Mouse (Mus musculus) heart, postnatal 14 days (tissue): ENCODE measurements around the gene Pqlc2. TPM values are rescaled to one million over a fixed set of nuclear protein-coding genes. Genes with fewer than 3 reads are reported as not detected.

Experiments used
- DNase-seq, 2 experiments: peaks; one replicate each; pipeline ENCODE4 v3.0.0; 2021 to 2022
- intact Hi-C: fragments of 180-260 bp; cut with DNase I; formaldehyde crosslinking; loops from one replicate; pipeline ENCODE4 v1.15.1; 2025
- total RNA-seq, 2 experiments: library from RNA; stranded (reverse); gene quantifications; 2 replicates each; pipeline ENCODE4 v1.2.3; 2021

Pqlc2 gene
- total RNA-seq, 2 experiments from 2014 or later: 7.1 to 8.4 TPM

- no peak for DNase-seq
- intact Hi-C loops: no loop called here
Observed at GRCm38 (mm10) chr4:139268242-139268641, 42.3 kb downstream of the Pqlc2 start.

DNA sequence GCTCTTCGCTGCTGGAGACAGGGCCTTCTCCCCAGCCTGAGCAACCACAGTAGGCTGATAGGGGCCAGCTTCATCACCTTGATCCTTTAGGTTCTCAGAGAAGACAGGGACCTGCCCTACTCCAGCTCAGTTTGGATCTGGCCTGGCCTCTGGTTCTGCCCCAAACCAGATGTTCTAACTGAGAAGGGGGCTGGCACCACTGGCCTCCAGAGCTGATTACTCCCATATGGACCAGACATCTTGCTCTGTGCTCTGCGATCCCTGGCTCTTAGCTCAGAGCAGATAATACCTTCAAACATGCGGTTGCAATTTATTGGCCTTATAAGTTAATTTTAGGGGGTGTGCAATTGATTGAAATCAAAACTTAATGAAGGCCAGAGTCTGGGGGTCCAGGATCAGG, 43.2 kb downstream of the Pqlc2 start:
- intact Hi-C loops: no loop called here
- no peak for DNase-seq

GRCm38 (mm10) chr4:139266500-139266865, 44.0 kb downstream of the Pqlc2 start:
- DNase-seq: no peak
- intact Hi-C loops: no loop called here

GRCm38 (mm10) chr4:139265783-139266499, 44.6 kb downstream of the Pqlc2 start:
- intact Hi-C loops: no loop called here
- no peak for DNase-seq

DNA sequence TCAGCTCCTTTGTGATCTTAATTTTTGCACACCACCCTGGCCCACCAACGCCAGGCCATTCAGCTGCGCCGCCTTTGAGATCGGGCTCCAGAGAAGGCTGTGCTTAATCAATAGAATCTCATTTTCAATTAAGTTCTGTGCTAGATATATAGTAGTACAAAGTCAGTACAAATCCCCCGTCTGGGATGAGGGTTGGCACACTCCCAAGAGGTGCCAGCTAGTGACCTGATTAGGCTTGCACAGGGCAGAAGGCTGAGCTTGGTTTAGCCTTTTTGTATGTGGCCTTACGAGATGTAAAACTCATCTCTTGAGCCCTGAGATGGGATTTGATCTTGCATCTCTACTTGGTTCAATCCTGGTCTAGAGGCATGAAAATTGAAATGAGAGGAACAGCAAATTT, 47.5 kb downstream of the Pqlc2 start:
- intact Hi-C loops: no loop called here
- DNase-seq: no peak

- intact Hi-C loops: no loop called here
- DNase-seq: no peak
Observed at GRCm38 (mm10) chr4:139259302-139259871, 51.1 kb downstream of the Pqlc2 start.

GRCm38 (mm10) chr4:139258621-139259301, 51.7 kb downstream of the Pqlc2 start:
- intact Hi-C loops: no loop called here
- DNase-seq: no peak

- DNase-seq: no peak
- intact Hi-C loops: no loop called here
Observed at GRCm38 (mm10) chr4:139256708-139257107, 53.8 kb downstream of the Pqlc2 start.

GRCm38 (mm10) chr4:139256146-139256545, 54.4 kb downstream of the Pqlc2 start:
- intact Hi-C loops: no loop called here
- DNase-seq: no peak

DNA sequence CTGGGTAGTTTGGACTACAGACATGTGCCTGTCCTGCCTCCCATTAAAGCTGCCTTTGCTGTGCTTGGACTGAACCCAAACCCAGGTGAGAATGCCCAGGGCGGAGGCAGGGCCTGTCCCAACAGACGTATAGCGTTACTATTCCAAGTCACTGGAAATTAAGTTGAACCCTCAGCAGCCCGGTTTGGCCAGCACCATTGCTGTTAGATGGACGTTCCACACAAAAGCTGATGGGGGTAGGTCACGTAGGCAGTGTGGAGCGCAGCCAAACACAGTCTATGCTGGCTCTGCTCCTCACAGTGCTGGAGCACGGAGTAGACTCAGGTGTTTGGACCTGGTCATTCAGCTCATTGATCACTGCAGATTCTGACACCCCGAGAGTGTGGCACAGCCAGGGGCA, 57.3 kb downstream of the Pqlc2 start:
- peak in 1 of 2 experiments; percentile 31 for DNase-seq
- intact Hi-C loops: loop anchor here (5.0 kb wide), 1 partner anchor 46 kb away; no protein-coding TSS in a partner anchor

DNA sequence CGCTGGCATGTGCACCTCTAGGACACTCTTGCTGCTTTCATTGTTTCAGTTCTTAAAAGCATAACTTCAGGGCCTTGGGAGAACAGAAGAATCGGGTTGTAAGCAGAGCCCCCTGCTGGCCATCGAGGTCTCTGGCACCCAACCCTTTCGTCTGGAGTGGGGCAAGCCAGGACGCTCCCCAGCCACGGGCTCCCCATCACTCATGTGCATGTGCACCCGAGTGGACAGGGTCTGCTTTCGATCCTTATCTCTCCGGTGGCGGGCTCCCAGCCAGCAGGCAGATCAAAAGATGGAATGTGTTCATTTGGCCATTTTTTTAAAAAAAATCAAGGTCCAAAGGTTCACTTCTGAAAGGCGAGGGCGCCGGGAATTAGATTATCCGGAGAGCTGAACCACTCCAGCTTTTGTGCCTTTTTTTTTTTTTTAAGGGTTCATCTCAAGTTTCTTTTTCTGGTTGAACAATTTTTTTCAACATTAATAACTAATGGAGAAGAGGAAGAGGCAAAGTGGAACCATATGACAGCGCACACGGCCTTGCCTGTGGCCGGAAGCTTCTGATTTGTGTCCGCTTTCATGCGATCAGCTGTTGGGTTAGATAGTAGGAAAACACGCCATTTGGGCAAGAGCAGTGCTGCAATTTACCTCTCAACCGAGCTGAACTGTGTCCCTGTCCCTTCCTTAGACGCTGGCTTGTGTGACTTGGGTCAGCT, 58.3 kb downstream of the Pqlc2 start:
- intact Hi-C loops: loop anchor here (1.0 to 5.0 kb wide), 2 partner anchors 45 to 166 kb away; no protein-coding TSS in a partner anchor
- peak; percentile 83 to 86 for DNase-seq

- intact Hi-C loops: loop anchor here (5.0 kb wide), 1 partner anchor 44 kb away; no protein-coding TSS in a partner anchor
- no peak for DNase-seq
Observed at GRCm38 (mm10) chr4:139250886-139251285, 59.6 kb downstream of the Pqlc2 start.

DNA sequence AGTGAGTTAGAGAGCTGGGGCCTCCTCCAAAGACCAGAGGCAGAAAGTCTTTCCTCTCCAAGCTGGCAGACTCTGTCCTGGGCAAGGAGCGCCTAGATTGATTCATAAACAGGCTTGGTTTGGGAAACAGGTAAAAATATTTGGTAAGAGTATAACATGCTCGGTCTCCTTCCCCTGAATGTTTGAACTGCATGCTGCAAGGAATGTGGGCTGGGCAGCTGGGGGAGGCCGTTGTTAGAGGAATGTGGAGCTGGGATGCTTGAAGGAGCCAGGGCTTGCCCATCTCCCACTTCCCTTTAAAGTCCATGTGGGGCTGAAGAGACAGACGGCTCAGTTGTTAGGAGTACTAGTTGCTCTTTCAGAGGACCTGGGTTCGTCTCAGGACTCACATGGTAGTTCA, 60.5 kb downstream of the Pqlc2 start:
- intact Hi-C loops: loop anchor here (5.0 kb wide), 1 partner anchor 43 kb away; no protein-coding TSS in a partner anchor
- DNase-seq: no peak

DNA sequence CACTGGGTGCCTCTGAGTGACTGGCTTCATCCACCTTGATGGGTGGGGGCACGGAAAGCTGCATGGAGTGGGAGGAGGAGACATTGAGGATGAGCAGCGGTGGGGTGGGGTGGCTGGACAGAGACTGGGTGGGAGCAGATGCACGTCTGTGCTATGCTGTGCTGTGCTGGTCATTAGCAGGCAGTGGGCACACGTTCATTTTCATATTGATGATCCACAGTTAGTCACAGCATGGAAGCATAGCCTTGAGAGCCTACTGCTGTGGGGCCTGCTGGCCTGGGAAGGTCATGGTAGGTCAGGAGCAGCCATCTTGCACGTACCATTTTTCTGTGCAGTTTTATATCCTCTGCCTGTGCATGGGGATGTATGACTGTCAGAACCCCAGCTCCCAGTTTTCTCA, 61.8 kb downstream of the Pqlc2 start:
- DNase-seq: no peak
- intact Hi-C loops: loop anchor here (5.0 kb wide), 1 partner anchor 116 kb away; the partner anchor contains the start of gene Minos1

- intact Hi-C loops: loop anchor here (5.0 kb wide), 1 partner anchor 116 kb away; the partner anchor contains the start of gene Minos1
- DNase-seq: no peak
Observed at GRCm38 (mm10) chr4:139247966-139248365, 62.5 kb downstream of the Pqlc2 start.

GRCm38 (mm10) chr4:139246130-139246877, 64.2 kb downstream of the Pqlc2 start:
- intact Hi-C loops: loop anchor here (5.0 kb wide), 1 partner anchor 114 kb away; the partner anchor contains the start of gene Minos1
- DNase-seq: no peak

DNA sequence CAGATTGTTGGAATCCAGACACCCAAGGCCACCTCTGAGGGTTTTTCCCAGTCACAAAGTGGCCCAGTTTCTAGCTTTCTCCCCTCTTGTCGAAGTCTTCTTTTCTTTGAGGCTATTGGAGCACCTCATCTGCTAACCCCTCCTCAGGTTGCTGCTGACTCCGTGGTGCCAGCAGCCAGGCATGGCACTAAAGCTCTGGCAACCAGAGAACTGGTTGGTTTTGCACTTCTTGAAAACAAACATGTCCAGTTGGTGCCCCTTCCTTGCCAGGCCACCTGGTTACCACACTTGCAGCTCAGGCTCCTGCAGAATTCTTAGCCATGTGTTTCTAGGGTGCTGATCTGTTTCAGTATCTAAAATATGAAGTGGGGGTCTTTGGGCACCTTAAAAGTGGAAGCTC, 65.0 kb downstream of the Pqlc2 start:
- DNase-seq: no peak

DNA sequence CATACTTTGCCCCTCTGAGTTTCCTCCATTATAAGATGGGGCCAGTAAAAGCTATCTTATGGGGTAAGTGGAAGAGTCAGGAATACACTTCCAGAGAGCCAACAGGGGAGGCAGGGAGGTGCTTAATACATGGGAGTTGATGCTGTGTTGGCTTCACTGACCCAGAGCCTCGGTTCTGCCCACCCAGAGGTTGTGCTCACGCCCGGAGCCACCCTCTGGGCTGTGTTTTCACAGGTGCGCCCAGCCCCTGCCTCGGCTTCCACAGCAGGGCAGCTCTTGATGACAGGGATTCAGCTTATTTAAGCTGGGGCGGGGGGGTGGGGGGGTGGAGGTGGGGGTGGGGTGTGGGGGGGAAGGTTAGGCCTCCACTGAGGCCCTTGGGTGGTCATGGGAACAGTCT, 65.7 kb downstream of the Pqlc2 start:
- intact Hi-C loops: loop anchor here (5.0 kb wide), 1 partner anchor 112 kb away; the partner anchor contains the start of gene Minos1
- no peak for DNase-seq

More for the DNA sequence above, 65.0 kb downstream of the Pqlc2 start:
- intact Hi-C loops: loop anchor here (5.0 kb wide), 1 partner anchor 113 kb away; the partner anchor contains the start of gene Minos1

- DNase-seq: no peak
- intact Hi-C loops: no loop called here
Observed at GRCm38 (mm10) chr4:139244176-139244575, 66.3 kb downstream of the Pqlc2 start.
